Mouse (Mus musculus): ENCODE results near the gene Rasal2.

DNA sequence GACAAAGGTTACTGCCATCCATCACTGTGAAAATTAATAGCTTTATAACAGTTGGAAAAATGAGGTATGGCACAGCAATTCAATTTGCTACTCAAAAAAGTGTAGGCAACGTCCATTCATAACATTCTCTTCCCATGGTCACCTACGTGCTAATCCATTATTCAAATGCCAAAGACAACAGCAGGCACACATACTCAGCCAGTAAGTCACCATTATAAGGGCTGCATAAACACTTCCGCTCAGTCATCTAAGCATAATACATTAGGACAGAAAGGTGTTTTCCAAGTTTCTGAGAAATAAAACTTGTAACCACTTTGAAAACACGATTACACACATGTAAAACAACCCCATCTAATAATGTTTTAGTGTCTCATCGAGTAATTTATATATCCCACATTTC, 44.1 kb downstream of the Rasal2 start:
- TF ChIP-seq CTCF (IDR thresholded peaks at IDR 0.05) = no peak
- no peak for TF ChIP-seq EP300 (IDR thresholded peaks at IDR 0.05)
